Mouse (Mus musculus) kidney, adult 2 months (tissue): ENCODE results near the gene Zfp90. TPM values are rescaled to one million over a fixed set of nuclear protein-coding genes. Genes with fewer than 3 reads are reported as not detected.

Experiments
- DNase-seq: peaks from one replicate; pipeline ENCODE4 v3.0.0; 2021
- H3K27ac ChIP-seq: fragments of 200-500 bp; 2 replicates; pipeline ENCODE4 v1.5.1; 2012; ENCODE audit warnings: low read depth, low read length, control low read depth, inconsistent platforms; ENCODE audit not compliant: insufficient read depth
- H3K27me3 ChIP-seq: fragments of 200-500 bp; replicated peaks from 2 replicates; pipeline ENCODE4 v1.6.1; 2012; ENCODE audit warnings: mild to moderate bottlenecking, moderate library complexity, low read length, inconsistent platforms; ENCODE audit not compliant: control insufficient read depth, insufficient read depth
- H3K36me3 ChIP-seq: fragments of 200-500 bp; 2 replicates; pipeline ENCODE4 v1.6.1; 2012; ENCODE audit warnings: mild to moderate bottlenecking, moderate library complexity, low read length, inconsistent platforms; ENCODE audit not compliant: control insufficient read depth, insufficient read depth
- H3K4me1 ChIP-seq: fragments of 200-500 bp; 2 replicates; pipeline ENCODE4 v1.6.1; 2011; ENCODE audit warnings: low read length; ENCODE audit not compliant: control insufficient read depth, insufficient read depth
- H3K4me3 ChIP-seq: fragments of 200-500 bp; 2 replicates; pipeline ENCODE4 v1.5.1; 2011; ENCODE audit warnings: mild to moderate bottlenecking, low read depth, low read length, control low read depth; ENCODE audit not compliant: insufficient read depth
- CTCF ChIP-seq: fragments of 200-500 bp; conservative IDR thresholded peaks from 2 replicates; pipeline ENCODE4 v1.5.1; 2011; ENCODE audit warnings: low read depth, mild to moderate bottlenecking, control low read depth, low read length, moderate library complexity, mixed read lengths; ENCODE audit not compliant: insufficient read depth, insufficient read length
- POLR2A ChIP-seq: fragments of 200-500 bp; IDR thresholded peaks from one replicate; pipeline ENCODE4 v1.6.1; 2011; ENCODE audit warnings: low read depth, low read length, control low read depth
- whole genome bisulfite sequencing: fragments of 180-500 bp; shearing (Covaris S2); methylation state at CpG from one replicate; pipeline ENCODE4 v1.1.7; 2018; 5-methylcytosine and 5-hydroxymethylcytosine counted together
- polyA plus RNA-seq: library from polyadenylated mRNA; depleted of rRNA; stranded (reverse); fragments of >200 nt; gene quantifications from 2 replicates; pipeline ENCODE4 v1.2.3, GENCODE M21; 2012; rRNA removed

Zfp90 gene
- polyA plus RNA-seq, result 1.9 TPM in 2 replicates

- no peaks in the 10 kb centered on the region for H3K27me3 ChIP-seq
- no peaks in the 10 kb centered on the region for H3K4me1 ChIP-seq
- peak; percentile 97 for DNase-seq
- under 1% methylated on average over 46 of the region's 46 CpGs for WGBS
- TF ChIP-seq CTCF, result peak; percentile 87
- TF ChIP-seq POLR2A, result no peak
- peaks cover 3% of the 10 kb centered on the region for H3K36me3 ChIP-seq
- H3K4me3 ChIP-seq, result peak within 1 kb of the TSS; percentile 59
- no peak within 1 kb of the TSS for H3K27ac ChIP-seq
These were observed at the start of gene Zfp90 for GRCm38 (mm10) chr8:106415182-106415971. Gene Zfp90 (plus strand): TSS chr8:106415327.

GRCm38 (mm10) chr8:106368501-106368900 is 46.6 kb upstream of the Zfp90 start:
- 69% methylated on average over 3 of the region's 3 CpGs for WGBS
- no peak overlapping the region for H3K27ac ChIP-seq

DNA sequence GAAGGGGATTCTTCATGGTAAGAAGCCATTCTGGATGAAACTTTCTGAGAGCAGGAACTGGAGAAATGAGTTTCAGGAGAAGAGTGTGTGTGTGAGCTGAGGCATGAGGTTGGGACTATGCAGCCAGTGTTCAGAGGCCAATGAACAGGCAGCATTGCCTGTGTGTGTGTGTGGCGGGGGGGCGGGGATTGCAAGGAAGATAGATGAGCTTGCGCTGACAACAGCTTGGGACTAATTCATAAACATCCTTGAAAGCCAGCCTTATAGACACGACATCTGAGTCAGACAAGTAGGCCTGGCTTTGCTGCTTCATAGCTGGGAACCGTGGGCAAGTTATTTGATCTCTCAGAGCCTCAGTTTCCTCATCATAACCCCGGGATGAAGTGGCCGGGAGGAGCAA is 46.1 kb upstream of the Zfp90 start:
- Histone ChIP-seq H3K27ac (no peak overlapping the region), H3K4me3 (no peak overlapping the region), H3K4me1 (no peaks in the 10 kb centered on the region), H3K27me3 (no peaks in the 10 kb centered on the region), H3K36me3 (no peaks in the 10 kb centered on the region)
- no peak for TF ChIP-seq CTCF
- no peak for TF ChIP-seq POLR2A
- WGBS, result 85% methylated on average over 7 of the region's 7 CpGs
- DNase-seq, result no peak

More at GRCm38 (mm10) chr8:106368501-106368900, 46.6 kb upstream of the Zfp90 start:
- Histone ChIP-seq H3K4me3 (no peak overlapping the region), H3K36me3 (no peaks in the 10 kb centered on the region), H3K4me1 (no peaks in the 10 kb centered on the region), H3K27me3 (no peaks in the 10 kb centered on the region)
- TF ChIP-seq CTCF (no peak), POLR2A (no peak)
- DNase-seq, result no peak

- TF ChIP-seq CTCF, result no peak
- no peak for TF ChIP-seq POLR2A
- Histone ChIP-seq H3K4me3 (no peak overlapping the region), H3K4me1 (0 out of 2 replicates have a peak, but pooled peaks cover 3% of the 10 kb centered on the region), H3K36me3 (no peaks in the 10 kb centered on the region), H3K27me3 (no peaks in the 10 kb centered on the region), H3K27ac (no peak overlapping the region)
- 74% methylated on average over 7 of the region's 7 CpGs for WGBS
- no peak for DNase-seq
These were observed 39.2 kb upstream of the Zfp90 start for GRCm38 (mm10) chr8:106375957-106376356.

- no peak overlapping the region for H3K27ac ChIP-seq
- 48% methylated on average over 9 of the region's 9 CpGs for WGBS
- TF ChIP-seq POLR2A, result no peak
- H3K36me3 ChIP-seq, result no peaks in the 10 kb centered on the region
- no peak for DNase-seq
- H3K4me1 ChIP-seq, result 0 out of 2 replicates have a peak, but pooled peaks cover 3% of the 10 kb centered on the region
- no peak overlapping the region for H3K4me3 ChIP-seq
- H3K27me3 ChIP-seq, result no peaks in the 10 kb centered on the region
These were observed 38.3 kb upstream of the Zfp90 start for GRCm38 (mm10) chr8:106376862-106377261.

- no peaks in the 10 kb centered on the region for H3K27me3 ChIP-seq
- H3K36me3 ChIP-seq, result no peaks in the 10 kb centered on the region
- 0 out of 2 replicates have a peak, but pooled peaks cover 3% of the 10 kb centered on the region for H3K4me1 ChIP-seq
- DNase-seq, result no peak
- no peak overlapping the region for H3K4me3 ChIP-seq
- H3K27ac ChIP-seq, result no peak overlapping the region
- TF ChIP-seq CTCF (no peak), POLR2A (no peak)
- 54% methylated on average over 7 of the region's 7 CpGs for whole genome bisulfite sequencing
These were observed 36.6 kb upstream of the Zfp90 start for GRCm38 (mm10) chr8:106378501-106379048.

DNA sequence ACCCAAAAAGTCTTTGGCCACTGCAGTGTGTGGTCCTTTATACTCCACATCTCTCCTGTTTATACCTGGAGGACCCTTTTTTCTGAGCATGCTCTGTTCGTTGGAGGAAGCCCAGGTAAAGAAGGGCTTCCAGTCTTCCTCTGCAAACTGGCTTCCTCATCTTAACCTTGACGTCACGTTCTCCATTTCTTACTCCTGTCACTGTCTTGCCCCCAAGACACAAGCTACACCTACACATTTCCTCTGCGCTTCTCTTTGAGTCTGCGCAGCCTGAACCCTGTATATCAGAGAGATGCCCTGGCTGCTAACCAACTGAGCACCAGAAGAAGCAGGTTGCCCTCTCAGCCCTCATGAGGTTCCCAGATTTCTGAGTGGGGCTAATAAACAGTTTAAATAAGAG is 35.8 kb upstream of the Zfp90 start:
- 66% methylated on average over 5 of the region's 5 CpGs for WGBS
- H3K27me3 ChIP-seq, result no peaks in the 10 kb centered on the region
- no peak overlapping the region for H3K27ac ChIP-seq
- 0 out of 2 replicates have a peak, but pooled peaks cover 3% of the 10 kb centered on the region for H3K4me1 ChIP-seq
- no peak overlapping the region for H3K4me3 ChIP-seq
- TF ChIP-seq CTCF (no peak), POLR2A (no peak)
- no peaks in the 10 kb centered on the region for H3K36me3 ChIP-seq
- DNase-seq, result no peak

DNA sequence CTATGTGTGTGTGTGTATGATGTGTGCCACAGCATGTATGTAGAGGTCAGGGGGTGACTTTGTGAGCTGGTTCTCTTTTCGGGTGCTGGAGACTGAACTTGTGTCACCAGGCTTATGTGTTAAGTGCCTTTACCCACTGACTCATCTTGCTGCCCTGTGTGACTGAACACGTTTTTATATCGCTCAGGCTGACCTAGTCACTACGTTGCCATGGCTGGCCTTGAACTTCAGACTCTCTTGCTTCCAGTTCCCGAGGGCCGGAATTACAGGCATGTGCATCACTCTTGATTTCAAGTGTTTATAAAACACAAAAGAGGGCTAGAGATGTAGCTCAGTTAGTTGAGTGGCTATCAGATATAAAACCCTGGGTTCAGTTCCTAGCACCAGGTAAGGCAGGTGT is 34.1 kb upstream of the Zfp90 start:
- no peak for TF ChIP-seq POLR2A
- TF ChIP-seq CTCF, result no peak
- WGBS, result 89% methylated on average over 6 of the region's 6 CpGs
- no peak overlapping the region for H3K27ac ChIP-seq
- H3K4me3 ChIP-seq, result no peak overlapping the region
- no peak for DNase-seq
- H3K4me1 ChIP-seq, result 0 out of 2 replicates have a peak, but pooled peaks cover 3% of the 10 kb centered on the region
- no peaks in the 10 kb centered on the region for H3K36me3 ChIP-seq
- no peaks in the 10 kb centered on the region for H3K27me3 ChIP-seq
